Mouse (Mus musculus) liver, adult (tissue): ENCODE results near the gene Ky.

ENCODE experiments used
- GATA4 ChIP-seq: IDR thresholded peaks from 2 replicates; pipeline ENCODE4 v1.6.1; 2014; ENCODE audit warnings: mild to moderate bottlenecking, low read length; ENCODE audit not compliant: insufficient replicate concordance

Ky gene

DNA sequence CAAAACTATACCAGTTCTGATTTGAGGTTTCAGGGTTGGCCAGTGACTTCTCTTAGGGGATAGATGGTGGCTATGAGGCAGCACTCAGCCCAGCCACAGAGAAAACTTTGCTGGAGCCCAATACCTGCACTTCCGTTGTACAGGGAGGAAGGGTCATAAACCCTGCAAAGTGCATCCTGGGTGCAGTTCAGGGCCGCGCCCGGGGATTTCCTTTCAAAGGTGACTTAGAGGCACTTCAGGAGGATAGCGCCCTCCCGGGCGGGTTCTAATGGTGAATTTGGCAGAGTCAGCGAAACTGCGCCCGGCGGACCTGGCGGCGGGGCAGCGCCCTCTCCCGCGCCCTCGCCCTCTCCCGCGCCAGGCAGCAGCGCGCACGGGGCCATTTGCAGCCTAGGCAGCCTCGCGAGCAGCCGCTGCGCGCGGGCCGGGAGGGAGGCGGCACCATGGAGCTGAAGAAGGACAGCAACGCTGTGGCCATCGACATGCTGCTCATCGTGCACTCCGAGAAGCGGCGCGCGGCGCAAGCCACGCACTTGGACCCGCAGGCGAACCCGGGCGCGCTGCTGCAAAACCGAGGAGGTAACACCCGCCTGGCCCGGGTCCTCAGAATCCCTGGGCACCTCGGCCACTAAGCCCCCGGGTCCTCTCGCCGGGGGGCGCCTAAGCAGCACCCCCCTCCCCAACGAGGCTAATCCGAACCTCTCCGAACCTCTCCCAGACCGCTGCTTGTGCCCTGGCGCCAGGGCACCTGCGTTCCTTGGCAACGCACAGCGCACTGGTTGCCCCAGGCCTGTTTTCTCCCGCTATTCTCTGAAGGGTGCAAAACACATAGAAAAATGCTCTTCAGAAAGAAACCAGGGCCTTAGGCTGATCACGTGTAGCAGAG is at the start of gene Ky:
Ky (plus strand) TSS at position 51 of the 886 bp plus-strand sequence.
- TF ChIP-seq GATA4, result no peak

DNA sequence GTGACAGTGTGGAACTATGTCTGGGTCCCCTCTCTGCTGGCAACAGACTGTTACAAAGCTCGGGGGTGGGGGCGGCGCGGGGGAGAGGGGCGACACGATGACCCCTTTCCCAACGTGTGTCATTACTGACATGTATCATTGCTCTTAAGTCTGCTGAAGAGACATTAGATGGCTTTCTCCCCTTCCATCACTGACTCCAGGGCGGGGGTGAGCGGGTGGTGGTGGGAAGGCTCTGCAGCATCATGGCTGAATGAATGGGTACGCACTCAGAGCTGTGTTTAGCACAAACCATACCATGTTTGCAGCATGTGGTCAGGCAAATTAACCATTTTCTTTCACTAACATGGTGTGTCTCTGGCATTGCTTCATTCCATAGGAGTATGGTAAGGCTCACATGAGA is 43.3 kb upstream of the Ky start:
- no peak for TF ChIP-seq GATA4

DNA sequence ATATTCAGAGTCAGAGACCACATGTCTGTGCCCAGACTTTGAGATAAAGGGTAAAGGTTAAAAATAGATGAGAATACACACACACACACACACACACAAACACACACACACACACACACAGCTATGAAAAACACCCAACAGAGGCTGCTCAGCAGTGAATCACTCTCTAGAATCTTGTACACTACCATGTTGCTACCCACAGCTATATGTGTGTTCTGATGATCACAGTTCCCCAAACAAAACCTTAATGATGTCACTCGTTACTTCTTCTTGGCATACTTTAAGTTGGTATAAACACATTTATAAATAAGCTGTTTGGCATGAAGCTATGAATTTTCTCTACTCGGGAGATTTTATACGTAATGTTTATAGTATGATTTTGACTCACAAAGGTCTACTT is 40.5 kb upstream of the Ky start:
- TF ChIP-seq GATA4, result no peak

DNA sequence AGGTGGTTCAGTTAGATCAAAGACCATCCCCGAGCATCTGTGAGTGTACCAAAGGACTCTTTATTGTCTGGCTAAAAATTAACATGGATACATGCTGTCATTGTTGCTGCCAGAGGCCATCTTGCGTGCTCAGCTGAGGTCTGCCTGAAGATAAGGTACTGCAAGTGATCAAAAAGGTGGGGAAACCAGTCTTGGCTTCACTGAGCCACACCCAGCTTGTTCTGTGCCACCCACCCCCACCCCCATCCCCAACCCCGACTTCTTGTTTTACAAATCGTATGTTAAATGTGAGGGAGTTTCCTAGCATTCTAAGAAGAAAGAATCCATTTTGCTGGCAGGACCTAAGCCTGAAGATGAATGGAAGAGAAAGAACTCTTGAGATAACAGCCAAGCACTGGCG is 39.8 kb upstream of the Ky start:
- no peak for TF ChIP-seq GATA4

DNA sequence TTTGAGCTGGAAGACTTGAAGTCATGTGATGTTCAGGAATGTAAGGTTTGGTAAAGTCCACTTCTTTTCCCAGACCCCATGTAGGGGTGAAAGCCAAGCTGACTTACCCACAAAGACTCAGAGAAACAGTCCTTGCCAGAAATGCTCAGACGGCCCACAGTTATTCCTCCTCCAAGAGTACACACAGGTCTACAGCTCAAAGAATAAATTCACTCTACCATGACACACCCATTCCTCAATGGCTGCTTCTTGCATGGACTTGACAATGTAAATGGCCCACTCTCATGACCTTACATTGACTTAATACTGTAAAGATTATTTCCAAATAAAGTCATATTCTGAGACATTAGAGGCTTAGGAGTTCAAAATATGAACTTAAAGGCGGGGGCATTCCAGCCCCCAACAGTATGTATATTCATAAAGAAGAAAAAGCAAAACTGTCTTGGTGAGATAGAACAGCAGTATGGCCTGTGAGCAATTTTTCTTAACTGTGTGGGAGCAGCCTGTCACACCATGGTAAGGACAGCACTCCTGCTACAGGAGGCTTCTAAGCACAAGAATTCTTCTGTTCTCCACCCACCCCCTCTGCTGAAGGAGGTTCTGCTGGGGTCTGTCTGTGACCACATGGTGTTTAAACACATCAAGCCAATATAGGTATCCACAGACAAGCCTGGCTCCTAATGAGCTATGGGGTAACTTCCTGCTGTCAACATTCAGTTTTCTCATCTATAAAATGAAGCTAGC is 35.3 kb upstream of the Ky start:
- TF ChIP-seq GATA4, result no peak

DNA sequence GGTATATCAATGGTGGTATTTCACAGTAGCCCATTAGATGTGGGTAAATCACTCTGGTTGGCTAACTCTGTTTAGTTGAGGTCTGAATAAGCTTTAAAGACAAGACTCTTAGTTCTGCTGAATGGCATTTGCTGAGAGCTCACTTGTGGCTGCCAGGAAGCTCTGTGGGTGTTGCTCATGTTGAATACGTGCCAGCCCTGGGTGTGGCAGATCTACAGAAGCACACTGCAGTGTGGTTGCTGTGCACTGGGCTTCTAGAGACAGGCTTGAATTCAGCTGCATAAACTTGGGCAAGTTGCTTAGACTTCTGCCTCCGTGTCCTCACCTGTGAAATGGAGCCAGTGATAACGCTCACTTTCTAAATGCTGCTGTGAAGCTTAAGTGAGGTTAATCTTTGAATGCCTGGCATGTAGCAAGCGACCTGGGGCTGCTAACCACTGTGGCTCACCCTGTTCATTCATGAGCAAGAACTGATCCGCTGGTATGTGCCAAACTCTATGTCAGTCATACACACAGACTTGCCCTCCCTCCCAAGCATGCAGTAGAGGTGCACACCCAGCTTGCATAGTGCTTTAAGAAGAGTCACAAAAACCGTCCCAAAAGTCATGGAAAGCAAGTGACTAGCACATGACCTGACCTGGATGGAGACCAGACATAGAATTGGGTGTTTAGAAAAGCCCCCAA is 27.6 kb upstream of the Ky start:
- no peak for TF ChIP-seq GATA4

DNA sequence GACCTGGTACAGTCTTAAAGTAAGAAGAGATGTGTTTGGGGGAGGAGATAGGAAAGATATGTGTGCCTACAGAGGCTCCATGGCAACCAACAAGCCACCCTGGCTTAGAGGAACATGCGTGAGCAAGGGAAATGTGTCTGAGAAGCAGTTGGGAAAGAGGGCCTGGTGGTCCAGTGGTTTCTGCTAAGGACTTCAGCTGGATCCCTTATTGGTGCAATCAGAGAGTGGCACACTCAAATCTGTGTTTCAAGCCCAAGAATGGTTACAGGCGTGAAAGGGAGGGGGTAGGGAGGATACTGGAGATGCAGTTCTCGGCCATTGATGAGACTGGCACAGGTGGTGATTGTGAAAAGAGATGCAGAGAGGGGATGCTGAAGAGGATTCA is 27.1 kb upstream of the Ky start:
- no peak for TF ChIP-seq GATA4

DNA sequence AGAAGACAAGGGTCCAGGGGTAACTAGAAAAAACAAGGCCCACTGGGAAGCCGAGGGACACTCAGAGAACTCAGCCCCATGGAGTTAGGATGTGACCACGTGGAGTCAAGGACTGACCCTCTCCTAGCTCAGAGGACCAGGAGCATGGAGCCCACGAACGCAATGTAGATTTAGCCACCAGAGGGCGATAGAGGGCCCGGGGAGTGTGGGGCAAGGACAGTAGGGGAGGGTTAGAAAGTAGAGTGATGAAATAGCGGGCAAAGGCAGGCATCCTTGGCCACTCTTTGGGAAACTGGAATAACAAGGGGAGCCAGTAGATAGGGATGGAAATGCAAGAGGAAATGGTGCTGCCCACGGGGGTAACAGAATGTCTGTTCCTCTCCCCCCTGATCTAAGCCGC is 26.5 kb upstream of the Ky start:
- no peak for TF ChIP-seq GATA4

DNA sequence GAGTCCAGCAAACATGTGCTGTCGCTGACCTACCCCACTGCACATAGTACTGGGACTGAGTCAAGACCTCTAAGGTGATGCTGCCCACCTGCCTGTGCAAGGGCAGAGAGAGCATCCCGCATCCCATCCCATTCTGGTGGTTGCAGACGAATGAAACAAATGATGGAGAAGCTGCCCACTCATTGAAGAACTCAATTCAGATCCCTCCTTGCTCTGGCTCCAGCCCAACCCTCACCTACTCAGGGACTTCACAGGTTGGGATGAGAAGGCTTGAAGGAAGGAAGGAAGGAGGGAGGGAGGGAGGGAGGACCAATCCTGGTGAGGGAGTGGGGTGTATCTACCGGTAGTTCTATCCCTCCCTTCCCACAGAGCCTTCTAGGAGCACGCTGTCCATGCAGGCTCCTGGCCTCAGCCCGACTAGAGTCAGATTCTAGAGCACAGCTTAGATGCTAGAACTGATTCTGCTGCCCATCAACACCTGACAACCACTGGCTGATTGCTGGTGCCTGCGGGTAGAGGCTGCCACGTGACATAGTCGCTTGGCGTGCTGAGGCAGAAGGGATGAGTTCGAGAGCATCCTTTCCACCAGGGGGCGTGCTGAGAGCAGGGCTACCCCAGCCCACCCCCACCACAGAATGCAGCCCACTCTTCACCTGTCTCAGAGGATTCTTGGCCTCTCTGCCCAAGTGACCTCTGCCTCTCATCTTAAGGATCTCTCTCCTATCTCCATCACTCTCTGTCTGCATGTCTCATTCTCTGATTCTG is 13.3 kb upstream of the Ky start:
- no peak for TF ChIP-seq GATA4

DNA sequence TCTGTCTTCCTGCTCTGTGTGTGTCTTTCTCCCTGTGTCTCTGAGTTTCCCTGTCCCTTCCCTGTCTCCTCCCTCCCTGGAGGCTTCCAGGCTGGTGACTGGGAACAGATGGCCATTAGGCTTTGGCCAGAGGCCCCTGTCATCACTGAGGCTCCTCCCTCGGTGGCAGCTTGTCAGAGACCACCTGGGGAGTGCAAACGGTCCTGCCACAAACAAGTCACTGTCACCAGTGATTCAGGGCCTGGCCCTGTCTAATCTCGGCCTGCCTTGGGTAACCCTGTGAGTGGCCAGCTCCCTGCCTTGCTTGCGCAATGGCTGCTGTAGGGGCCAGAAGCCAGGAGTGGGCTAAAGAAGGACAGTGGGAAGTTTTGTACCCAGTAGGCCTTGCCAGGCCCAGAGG is 12.5 kb upstream of the Ky start:
- TF ChIP-seq GATA4, result no peak

DNA sequence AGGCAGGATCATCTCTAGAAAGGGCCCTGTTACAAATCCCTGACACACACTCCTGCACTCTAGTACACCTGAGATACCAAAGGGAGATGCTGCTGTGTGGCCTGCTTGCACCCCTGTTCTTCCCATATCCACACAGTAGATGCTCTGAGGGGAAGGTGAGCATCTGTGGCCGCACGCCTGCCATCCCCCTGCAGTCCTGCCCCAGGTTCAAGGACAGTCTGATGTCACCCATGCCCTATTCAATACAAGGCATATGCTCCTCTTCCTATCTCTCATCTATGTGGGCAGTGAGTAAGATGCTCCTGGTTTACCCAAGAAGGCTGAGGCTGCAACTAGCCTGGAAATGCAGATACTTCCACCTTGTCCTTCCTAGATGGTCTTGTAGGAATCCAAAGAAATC is 11.6 kb upstream of the Ky start:
- TF ChIP-seq GATA4, result no peak

DNA sequence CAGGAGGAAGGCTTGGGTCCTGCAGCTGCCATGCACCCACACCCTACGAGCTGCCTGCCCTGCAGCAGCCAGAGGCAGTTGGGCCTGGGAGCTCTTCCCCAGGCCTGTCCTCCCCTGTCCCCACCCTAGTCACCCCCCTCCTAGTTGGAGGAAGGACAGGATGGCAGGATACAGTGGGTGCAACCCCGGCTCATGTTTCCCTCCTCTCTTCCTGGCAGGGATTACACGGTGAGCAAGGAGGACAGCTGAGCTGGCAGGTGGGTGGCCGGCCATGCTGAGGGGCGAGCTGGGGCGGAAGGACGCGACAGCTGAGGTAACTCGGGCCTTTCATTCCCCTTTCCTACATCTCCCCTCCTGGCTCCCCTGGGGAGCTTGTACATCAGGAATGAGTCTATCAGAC is 11.1 kb upstream of the Ky start:
- no peak for TF ChIP-seq GATA4

DNA sequence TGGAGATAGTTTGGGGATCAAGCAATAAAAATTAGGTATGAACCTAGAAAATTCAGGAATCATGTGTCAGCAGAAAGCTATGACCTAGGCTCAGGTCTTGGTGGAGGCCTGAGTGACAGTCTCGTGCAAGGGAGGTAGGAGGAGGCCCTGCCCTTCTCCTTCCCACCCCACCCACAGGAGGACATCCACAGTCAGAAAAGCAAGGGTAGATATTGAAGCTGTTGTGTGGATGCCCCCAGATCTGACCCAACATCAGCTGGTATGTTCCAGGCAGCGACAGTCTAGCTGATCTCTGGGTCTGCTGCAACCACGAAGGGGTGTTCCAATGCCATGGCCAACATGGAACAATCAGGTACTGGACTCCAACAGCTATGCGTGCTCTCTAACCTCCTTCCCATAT is 10.3 kb upstream of the Ky start:
- no peak for TF ChIP-seq GATA4

DNA sequence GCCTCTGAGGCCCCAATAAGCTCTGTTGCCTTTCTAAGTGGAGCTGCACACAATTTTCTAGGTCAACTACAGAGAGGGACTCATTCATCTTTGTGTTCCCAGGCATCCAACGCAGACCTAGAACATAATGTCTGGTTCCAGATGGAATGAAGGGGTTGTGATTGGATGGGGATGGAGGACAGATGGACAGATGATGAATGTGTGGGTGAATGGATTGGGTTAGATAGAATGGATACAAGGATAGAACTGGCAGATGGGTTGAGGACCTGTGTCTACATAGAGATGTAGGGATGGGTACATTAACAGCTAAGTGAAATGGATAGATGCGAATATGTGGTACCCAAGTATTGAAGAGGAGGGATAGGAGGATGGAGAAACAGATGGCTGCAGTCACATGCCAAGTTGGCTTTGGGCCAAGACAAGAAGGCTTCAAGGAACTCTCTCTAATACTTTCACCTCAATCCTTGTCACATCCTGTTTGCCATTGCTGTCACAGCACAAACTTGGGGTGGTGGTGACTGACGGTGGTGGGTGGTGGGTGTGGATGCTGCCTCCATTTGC is 9.0 kb upstream of the Ky start:
- TF ChIP-seq GATA4, result no peak
